Mouse (Mus musculus) intestine, postnatal 0 days (tissue): Measurements from ENCODE around the gene Pcnt. TPM values are rescaled to one million over a fixed set of nuclear protein-coding genes. Genes with fewer than 3 reads are reported as not detected.
A peak's percentile ranks its signal among the peaks of the same experiment; 100 is the strongest.

Experiments
- ATAC-seq: fragments of 200-750 bp; cut with Nextera tagmentation; 2 replicates; pipeline ENCODE4 v1.8.0; 2017; ENCODE audit warnings: mild to moderate bottlenecking, moderate TSS enrichment, moderate library complexity
- H3K27ac ChIP-seq: fragments of 300-500 bp; sonication (generic); 2 replicates; pipeline ENCODE4 v1.5.1; 2014; ENCODE audit warnings: mild to moderate bottlenecking, low read depth, low read length, moderate library complexity
- H3K27me3 ChIP-seq: fragments of 300-500 bp; sonication (generic); replicated peaks from 2 replicates; pipeline ENCODE4 v1.6.1; 2014; ENCODE audit warnings: low read length, mixed read lengths; ENCODE audit not compliant: control insufficient read depth, insufficient read depth
- H3K36me3 ChIP-seq: fragments of 300-500 bp; sonication (generic); 2 replicates; pipeline ENCODE4 v1.6.1; 2014; ENCODE audit warnings: mild to moderate bottlenecking, moderate library complexity; ENCODE audit not compliant: control insufficient read depth, insufficient read depth
- H3K4me1 ChIP-seq: fragments of 300-500 bp; sonication (generic); replicated peaks from 2 replicates; pipeline ENCODE4 v1.6.1; 2014; ENCODE audit warnings: antibody characterized with exemption, low read length, mixed read lengths; ENCODE audit not compliant: control insufficient read depth, insufficient read depth
- H3K4me2 ChIP-seq: fragments of 300-500 bp; sonication (generic); replicated peaks from 2 replicates; pipeline ENCODE4 v1.6.1; 2014; ENCODE audit warnings: low read depth, mild to moderate bottlenecking, moderate library complexity
- H3K4me3 ChIP-seq: fragments of 300-500 bp; sonication (generic); 2 replicates; pipeline ENCODE4 v1.5.1; 2014; ENCODE audit warnings: low read depth, low read length
- H3K9ac ChIP-seq: fragments of 300-500 bp; sonication (generic); 2 replicates; pipeline ENCODE4 v1.6.1; 2014; ENCODE audit warnings: mild to moderate bottlenecking, low read depth, low read length
- H3K9me3 ChIP-seq: fragments of 300-500 bp; sonication (generic); 2 replicates; pipeline ENCODE4 v1.6.1; 2016; ENCODE audit warnings: mixed run types; ENCODE audit not compliant: control insufficient read depth
- CTCF ChIP-seq: sonication (generic); IDR thresholded peaks from 2 replicates; pipeline ENCODE4 v1.5.1; 2016; ENCODE audit warnings: low read depth, mild to moderate bottlenecking, control low read depth, antibody characterized with exemption, moderate library complexity
- WGBS: fragments of 180-500 bp; shearing (Covaris S2); extraction: QIAGEN DNeasy Blood & Tissue Kit; methylation state at CpG from one replicate; pipeline ENCODE4 v1.1.7; 2014; 5-methylcytosine and 5-hydroxymethylcytosine counted together
- polyA plus RNA-seq: library from polyadenylated mRNA; unstranded; fragments of >200 nt; fragmentation: Nextera tagmentation; extraction: Ambion mirVana; gene quantifications from 2 replicates; pipeline ENCODE4 v1.2.1, GENCODE M21; 2015

Gene Pcnt
- polyA plus RNA-seq, 1 experiment from 2014 or later, result 6.2 TPM

- Histone ChIP-seq H3K9ac (no peak overlapping the region), H3K4me1 (no peaks in the 10 kb centered on the region), H3K27ac (no peak overlapping the region), H3K27me3 (no peaks in the 10 kb centered on the region), H3K36me3 (no peaks in the 10 kb centered on the region), H3K9me3 (no peaks in the 10 kb centered on the region), H3K4me3 (no peak overlapping the region), H3K4me2 (no peak overlapping the region)
- no peak for ATAC-seq
- WGBS, result 78% methylated on average over 2 of the region's 2 CpGs
- no peak for TF ChIP-seq CTCF
These were observed 110.5 kb downstream of the Pcnt start for GRCm38 (mm10) chr10:76332040-76332439.

GRCm38 (mm10) chr10:76329093-76329492, 113.5 kb downstream of the Pcnt start:
- ATAC-seq, result no peak
- H3K36me3 ChIP-seq, result no peaks in the 10 kb centered on the region
- H3K27ac ChIP-seq, result no peak overlapping the region
- no peak overlapping the region for H3K4me3 ChIP-seq
- no peaks in the 10 kb centered on the region for H3K9me3 ChIP-seq
- no peaks in the 10 kb centered on the region for H3K4me1 ChIP-seq
- no peak for TF ChIP-seq CTCF
- no peaks in the 10 kb centered on the region for H3K27me3 ChIP-seq
- no peak overlapping the region for H3K9ac ChIP-seq
- no peak overlapping the region for H3K4me2 ChIP-seq
- WGBS, result 71% methylated on average over 4 of the region's 4 CpGs

DNA sequence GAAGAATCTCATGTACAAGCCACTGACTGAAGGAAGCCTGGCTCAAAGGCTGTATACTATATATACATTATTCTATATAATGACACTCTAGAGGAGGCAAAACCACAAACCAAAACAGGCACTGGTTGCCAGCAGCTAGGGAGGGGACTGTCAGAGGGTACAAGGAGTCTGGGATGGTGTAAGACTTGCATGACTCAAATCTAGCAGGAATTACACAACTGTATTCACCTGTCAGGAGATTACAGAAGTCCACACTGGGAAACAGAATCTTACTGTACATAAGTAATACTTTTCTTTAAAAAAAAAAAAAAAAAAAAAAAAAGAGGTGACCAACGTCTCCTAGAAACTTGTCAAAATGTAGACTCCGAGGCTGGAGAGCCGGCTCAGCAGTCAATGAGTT, 114.0 kb downstream of the Pcnt start:
- Histone ChIP-seq H3K27ac (no peak overlapping the region), H3K9me3 (no peaks in the 10 kb centered on the region), H3K9ac (no peak overlapping the region), H3K4me1 (no peaks in the 10 kb centered on the region), H3K36me3 (no peaks in the 10 kb centered on the region), H3K4me3 (no peak overlapping the region), H3K4me2 (no peak overlapping the region), H3K27me3 (no peaks in the 10 kb centered on the region)
- 83% methylated on average over 3 of the region's 3 CpGs for WGBS
- TF ChIP-seq CTCF, result no peak
- ATAC-seq, result no peak

- Histone ChIP-seq H3K4me2 (no peak overlapping the region), H3K9me3 (no peaks in the 10 kb centered on the region), H3K4me1 (no peaks in the 10 kb centered on the region), H3K27ac (no peak overlapping the region), H3K36me3 (no peaks in the 10 kb centered on the region), H3K4me3 (no peak overlapping the region), H3K27me3 (no peaks in the 10 kb centered on the region), H3K9ac (no peak overlapping the region)
- ATAC-seq, result 0 out of 2 replicates have a peak, but pooled peaks have one; percentile 36
- WGBS, result 72% methylated on average over 6 of the region's 6 CpGs
- TF ChIP-seq CTCF, result peak; percentile 73
These were observed 116.1 kb downstream of the Pcnt start for GRCm38 (mm10) chr10:76326304-76327006.

- H3K27me3 ChIP-seq, result no peaks in the 10 kb centered on the region
- H3K4me3 ChIP-seq, result no peak overlapping the region
- 81% methylated on average over 12 of the region's 12 CpGs for WGBS
- no peak overlapping the region for H3K4me2 ChIP-seq
- H3K9ac ChIP-seq, result no peak overlapping the region
- TF ChIP-seq CTCF, result no peak
- H3K36me3 ChIP-seq, result peaks cover 46% of the 10 kb centered on the region
- ATAC-seq, result no peak
- H3K9me3 ChIP-seq, result no peaks in the 10 kb centered on the region
- no peaks in the 10 kb centered on the region for H3K4me1 ChIP-seq
- H3K27ac ChIP-seq, result no peak overlapping the region
These were observed 125.0 kb downstream of the Pcnt start for GRCm38 (mm10) chr10:76317623-76318022.

GRCm38 (mm10) chr10:76316194-76316593, 126.4 kb downstream of the Pcnt start:
- H3K36me3 ChIP-seq, result peaks cover 52% of the 10 kb centered on the region
- H3K4me1 ChIP-seq, result no peaks in the 10 kb centered on the region
- H3K9ac ChIP-seq, result no peak overlapping the region
- no peak overlapping the region for H3K27ac ChIP-seq
- H3K4me3 ChIP-seq, result no peak overlapping the region
- no peak overlapping the region for H3K4me2 ChIP-seq
- H3K27me3 ChIP-seq, result no peaks in the 10 kb centered on the region
- WGBS, result 86% methylated on average over 7 of the region's 7 CpGs
- H3K9me3 ChIP-seq, result no peaks in the 10 kb centered on the region
- TF ChIP-seq CTCF, result no peak
- no peak for ATAC-seq
